Mouse (Mus musculus): ENCODE measurements around the gene Cdk2ap1. TPM values are rescaled to one million over a fixed set of nuclear protein-coding genes. Genes with fewer than 3 reads are reported as not detected.

The Cdk2ap1 gene
- 528 and 751 TPM in 2 replicates for polyA plus RNA-seq (2012; rRNA removed)

GRCm38 (mm10) chr5:124362982-124363381, at the start of gene Cdk2ap1:
Gene Cdk2ap1 (minus strand): TSS chr5:124363082.

GRCm38 (mm10) chr5:124327510-124328364, 35.1 kb downstream of the Cdk2ap1 start, which contains the start of the genes Mphosph9 and 2810006K23Rik:
Gene Mphosph9 (minus strand): TSS chr5:124327972.
Gene 2810006K23Rik (plus strand): TSS chr5:124328089.

Other genes starting within 250 kb of the Cdk2ap1 start
- gene Arl6ip4, start 247.0 kb downstream of the Cdk2ap1 start, polyA plus RNA-seq (2012; rRNA removed), result 107 and 163 TPM in 2 replicates
- gene Pitpnm2, start 113.3 kb downstream of the Cdk2ap1 start, polyA plus RNA-seq (2012; rRNA removed), result 14.2 and 24.1 TPM in 2 replicates
- gene Mphosph9, start 35.1 kb downstream of the Cdk2ap1 start, polyA plus RNA-seq (2012; rRNA removed), result 20.7 and 22.5 TPM in 2 replicates
- 14.9 and 15.1 TPM in 2 replicates for gene 2810006K23Rik, start 35.0 kb downstream of the Cdk2ap1 start, polyA plus RNA-seq (2012; rRNA removed)
- gene Sbno1, start 62.9 kb upstream of the Cdk2ap1 start, polyA plus RNA-seq (2012; rRNA removed), result 54.9 and 61.7 TPM in 2 replicates
- 107 and 142 TPM in 2 replicates for gene Kmt5a, start 76.8 kb upstream of the Cdk2ap1 start, polyA plus RNA-seq (2012; rRNA removed)
- gene Rilpl2, start 115.3 kb upstream of the Cdk2ap1 start, polyA plus RNA-seq (2012; rRNA removed), result 20.8 and 22.7 TPM in 2 replicates
- gene Snrnp35, start 120.1 kb upstream of the Cdk2ap1 start, polyA plus RNA-seq (2012; rRNA removed), result 19.5 and 35.7 TPM in 2 replicates
- 19.3 and 23.0 TPM in 2 replicates for gene Rilpl1, start 168.3 kb upstream of the Cdk2ap1 start, polyA plus RNA-seq (2012; rRNA removed)
- gene Tmed2, start 177.6 kb upstream of the Cdk2ap1 start, polyA plus RNA-seq (2012; rRNA removed), result 115 and 224 TPM in 2 replicates
- gene Ddx55, start 189.8 kb upstream of the Cdk2ap1 start, polyA plus RNA-seq (2012; rRNA removed), result 23.1 and 35.3 TPM in 2 replicates
- 38.9 and 52.8 TPM in 2 replicates for gene Eif2b1, start 216.0 kb upstream of the Cdk2ap1 start, polyA plus RNA-seq (2012; rRNA removed)
- gene Gtf2h3, start 216.1 kb upstream of the Cdk2ap1 start, polyA plus RNA-seq (2012; rRNA removed), result 94.2 and 109 TPM in 2 replicates